Mouse (Mus musculus): ENCODE results near the gene Acer3.
"Not testable (repeated sequence)": the region's sequence is repeated elsewhere in the genome, so short reads cannot be mapped to it uniquely, and the experiment has no call there.

The Acer3 gene

DNA sequence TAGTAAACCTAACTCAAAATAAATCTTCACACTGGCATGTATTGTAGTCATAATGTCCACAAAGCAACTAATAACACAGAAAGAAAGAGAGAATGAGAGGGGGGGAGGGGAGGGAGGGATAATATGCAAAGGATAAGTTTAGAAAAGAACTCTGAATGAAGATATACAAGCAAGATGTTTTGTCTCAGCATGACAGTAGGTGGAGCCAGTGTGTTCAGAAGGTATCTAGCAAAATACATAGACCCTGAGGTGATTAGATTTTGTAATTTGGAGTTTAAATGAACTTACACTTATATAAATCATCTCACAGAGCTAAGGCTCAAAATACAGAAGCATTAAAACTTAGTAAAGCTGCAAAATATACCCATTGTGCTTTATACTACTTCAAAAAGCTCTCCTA is 44.7 kb downstream of the Acer3 start:
- DNase-seq (ENCODE audit: low spot score in 2 of 2) = no peak

DNA sequence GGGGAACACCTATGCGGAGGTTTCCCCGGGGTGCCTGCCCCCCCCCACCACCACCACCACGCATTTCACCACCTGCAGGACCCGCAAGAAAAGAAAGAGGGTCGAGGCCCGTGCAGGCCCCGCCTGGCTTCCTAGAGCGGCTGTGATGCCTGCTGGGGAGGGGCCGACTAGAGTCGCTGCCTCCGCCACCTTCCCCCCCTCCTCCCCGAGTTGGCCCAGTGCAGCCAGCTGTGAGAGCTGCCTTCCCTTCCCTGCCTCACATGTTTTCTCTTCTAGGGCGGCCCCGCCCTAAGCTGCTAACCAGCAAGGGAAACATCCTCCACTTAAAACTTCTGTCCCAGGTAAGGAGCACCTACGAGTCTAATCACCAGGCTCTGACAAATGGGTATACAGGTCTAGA is 52.8 kb downstream of the Acer3 start:
- DNase-seq (ENCODE audit: low spot score in 2 of 2) = not testable (repeated sequence)

DNA sequence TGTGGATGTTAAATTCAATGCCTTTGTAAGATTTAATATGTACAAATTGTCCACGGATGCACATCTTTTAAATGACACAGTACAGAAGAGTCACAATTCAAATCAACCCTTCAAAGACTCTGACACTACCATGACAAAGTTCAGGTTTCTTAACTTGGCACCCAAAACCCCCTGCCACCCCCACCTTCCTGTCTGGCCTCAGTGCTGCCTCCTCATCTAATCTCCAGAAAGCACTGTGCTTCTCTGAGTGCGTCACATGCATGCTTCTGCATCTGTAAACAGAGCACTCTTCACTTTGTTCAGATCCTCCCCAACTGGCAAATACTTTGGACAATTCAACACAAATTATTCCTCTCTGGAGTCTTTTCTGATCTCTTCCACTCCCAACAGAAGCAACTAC is 68.5 kb downstream of the Acer3 start:
- no peak for DNase-seq (ENCODE audit: low spot score in 2 of 2)

DNA sequence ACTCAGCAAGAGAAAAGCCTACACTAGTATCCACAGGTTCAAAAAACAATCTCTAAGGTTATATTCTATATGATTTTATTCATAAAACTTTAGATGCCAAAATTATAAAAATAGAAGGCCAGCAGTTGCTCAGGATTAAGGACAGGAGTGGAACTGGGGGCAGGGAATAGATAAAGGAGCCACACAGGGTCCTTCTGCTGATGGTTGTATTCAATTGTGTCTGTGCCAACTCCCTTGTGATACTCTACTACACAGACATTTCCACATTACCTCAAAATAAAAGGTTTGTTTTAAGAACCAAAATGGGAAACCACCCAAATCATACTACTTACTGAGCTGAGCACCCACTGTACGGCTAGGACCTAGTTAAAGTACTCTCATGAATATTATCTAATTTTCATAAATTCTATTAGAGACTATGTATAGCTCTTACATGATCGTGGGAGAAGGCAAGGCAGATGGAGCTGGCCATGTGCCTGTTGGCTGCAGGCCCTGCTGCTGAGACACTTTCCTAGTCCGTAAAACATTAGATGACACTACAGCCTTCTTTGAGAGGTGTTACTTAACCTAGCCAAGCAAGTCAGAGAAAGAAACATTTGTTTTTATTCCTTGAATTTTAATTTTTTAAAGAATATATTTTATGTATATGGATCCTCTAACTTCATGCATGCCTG is 84.2 kb downstream of the Acer3 start:
- DNase-seq (ENCODE audit: low spot score in 2 of 2) = no peak

DNA sequence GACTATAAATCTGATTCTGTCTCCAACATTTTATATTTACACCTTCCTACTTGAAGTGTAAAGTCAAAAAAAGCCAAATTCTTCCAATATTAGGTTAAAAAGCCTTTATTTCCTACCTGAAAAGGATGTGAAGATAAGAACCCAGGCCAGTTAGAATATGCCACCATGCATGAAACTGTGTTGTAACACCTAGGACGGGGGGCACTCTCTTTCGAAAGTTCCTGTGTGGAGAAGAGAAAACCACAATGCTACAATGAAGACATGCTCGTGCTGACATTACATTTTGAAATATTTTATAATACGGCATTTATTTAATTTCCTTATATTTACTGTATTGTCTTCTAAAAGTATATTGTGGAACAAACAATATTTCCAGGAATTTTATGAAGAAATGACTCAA is 97.2 kb downstream of the Acer3 start:
- DNase-seq (ENCODE audit: low spot score in 2 of 2) = no peak

DNA sequence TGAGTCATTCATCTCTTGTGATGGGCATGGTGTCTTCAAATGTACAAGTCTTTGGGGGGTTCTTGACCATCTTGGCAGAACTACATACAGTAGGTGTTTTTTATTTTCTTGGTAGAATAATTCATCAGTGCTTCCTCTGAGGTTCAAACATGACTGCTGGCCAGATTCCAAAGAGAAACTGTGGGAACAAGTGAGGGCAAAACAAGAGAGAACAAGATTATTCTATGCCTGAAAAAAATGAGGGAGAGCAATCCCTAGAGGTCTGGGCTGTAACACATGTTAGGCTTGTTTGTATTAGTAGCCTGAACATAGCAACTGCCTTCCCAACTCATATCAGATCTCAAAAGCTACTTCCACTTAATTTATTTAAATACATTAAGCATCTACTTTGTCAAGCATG is 104.3 kb downstream of the Acer3 start:
- DNase-seq (ENCODE audit: low spot score in 2 of 2) = no peak

DNA sequence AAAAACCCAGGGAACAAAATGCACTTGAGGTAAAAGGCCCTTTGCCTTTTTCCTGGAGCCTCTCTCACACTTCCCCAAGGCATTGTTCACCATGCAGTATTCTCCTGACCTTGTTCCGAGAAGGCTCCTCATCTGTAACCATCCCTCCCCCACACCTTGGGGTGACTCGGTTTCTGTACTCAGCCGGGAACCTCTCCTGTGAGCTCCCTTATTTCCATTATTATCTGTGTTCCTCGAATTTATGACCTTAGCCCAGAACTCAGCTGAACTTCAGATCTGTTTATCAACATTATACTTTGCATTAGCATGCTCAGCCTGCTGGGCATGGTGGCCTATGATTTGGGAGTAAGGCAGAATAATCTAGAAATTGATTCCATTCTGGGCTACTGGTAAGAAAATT is 118.1 kb downstream of the Acer3 start:
- no peak for DNase-seq (ENCODE audit: low spot score in 2 of 2)

DNA sequence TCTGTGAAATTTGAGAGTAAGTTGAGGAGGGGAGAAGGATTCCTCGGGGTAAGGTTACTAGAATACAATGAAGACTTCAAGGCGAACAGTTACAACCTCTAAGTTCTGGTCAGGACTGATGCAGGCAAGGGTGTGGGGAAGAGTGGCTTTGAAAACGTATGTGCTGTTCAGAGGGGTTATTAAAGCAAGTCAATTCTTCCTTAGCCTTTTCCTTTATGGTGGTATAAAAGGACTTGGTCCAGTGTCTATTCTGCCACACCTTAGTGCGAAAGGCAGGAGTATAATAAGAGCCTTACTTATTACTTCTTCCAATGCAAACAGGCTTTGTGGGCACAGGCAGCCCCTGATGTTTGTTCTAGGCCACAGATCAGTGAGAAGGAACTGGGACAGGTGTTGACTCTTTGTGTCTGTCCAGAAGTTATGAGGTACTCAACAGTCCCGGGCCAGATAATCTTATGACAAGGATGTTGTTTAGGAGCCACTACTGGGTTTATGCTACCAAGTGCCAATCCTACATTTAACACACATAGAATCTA is 119.4 kb downstream of the Acer3 start:
- DNase-seq (ENCODE audit: low spot score in 2 of 2) = no peak

DNA sequence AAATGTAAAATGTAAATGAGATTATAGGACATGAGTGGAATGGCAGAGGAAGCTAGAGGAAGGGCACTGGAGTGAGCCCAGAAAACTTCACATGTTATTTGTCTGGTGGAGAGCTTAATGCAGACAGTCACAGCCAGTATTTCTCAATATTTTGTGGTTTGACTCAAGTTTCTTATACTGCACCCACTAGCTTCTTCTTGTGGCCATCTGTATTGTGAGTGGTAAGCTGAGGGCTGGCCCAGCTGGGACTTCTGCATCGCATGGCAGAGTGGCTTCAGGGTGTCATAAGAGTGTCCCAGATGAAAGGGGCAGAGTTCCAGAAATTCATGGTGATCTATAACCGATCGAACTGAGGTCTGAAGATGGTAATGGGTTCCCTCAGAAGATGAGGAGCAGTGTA is 120.6 kb downstream of the Acer3 start:
- no peak for DNase-seq (ENCODE audit: low spot score in 2 of 2)

DNA sequence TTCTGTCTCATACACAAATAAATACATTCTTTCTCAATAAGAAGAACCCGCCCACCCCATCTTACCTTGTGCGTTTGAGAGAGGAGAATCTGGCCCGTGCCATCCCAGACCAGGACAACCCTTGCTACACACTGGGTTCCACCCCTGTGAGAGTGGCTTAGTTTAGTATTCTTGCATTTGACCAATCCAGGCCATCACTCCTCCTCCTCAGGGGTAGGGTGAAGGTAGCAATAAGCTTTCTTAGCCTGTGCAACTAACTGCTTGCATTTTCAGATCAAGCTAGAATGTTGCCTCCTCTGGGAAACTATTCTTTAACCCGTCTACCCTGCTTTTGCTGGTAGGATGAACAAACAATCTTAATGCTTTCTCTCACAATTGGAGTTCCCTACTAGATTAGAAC is 121.6 kb downstream of the Acer3 start, which contains the start of gene B3gnt6:
B3gnt6 (minus strand) TSS at position 101 of the 400 bp plus-strand sequence.
- no peak for DNase-seq (ENCODE audit: low spot score in 2 of 2)

DNA sequence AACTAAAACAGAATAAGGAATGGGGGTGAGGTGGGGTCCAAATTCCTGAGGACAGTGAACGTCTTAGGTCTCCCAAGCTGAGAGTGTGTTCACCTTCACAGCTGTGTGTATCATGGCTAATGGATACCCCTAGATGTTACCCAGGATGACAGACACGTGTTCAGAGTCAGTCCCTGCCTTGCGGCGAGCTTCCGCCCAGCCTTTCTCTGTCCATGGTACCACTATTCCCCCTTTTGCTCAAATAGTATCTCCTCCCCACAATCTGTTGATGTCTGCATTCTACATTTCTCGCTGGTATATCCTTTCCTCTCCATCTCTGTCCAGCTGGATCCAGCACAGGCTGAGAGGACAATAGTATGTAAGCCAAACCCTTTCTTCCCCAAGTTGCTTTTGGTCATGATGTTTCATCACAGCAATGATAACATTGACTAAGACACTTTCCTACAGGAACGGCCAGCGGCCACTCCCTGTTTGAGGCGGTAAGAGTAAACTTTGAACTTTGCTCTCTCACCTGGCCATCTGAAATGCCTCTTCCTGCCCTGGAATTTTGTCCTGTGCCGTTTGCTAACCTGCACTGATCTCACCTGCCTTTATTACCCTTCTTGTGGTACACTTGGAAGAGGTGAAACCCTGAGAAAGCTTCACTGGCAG is 125.7 kb downstream of the Acer3 start:
- no peak for DNase-seq (ENCODE audit: low spot score in 2 of 2)

DNA sequence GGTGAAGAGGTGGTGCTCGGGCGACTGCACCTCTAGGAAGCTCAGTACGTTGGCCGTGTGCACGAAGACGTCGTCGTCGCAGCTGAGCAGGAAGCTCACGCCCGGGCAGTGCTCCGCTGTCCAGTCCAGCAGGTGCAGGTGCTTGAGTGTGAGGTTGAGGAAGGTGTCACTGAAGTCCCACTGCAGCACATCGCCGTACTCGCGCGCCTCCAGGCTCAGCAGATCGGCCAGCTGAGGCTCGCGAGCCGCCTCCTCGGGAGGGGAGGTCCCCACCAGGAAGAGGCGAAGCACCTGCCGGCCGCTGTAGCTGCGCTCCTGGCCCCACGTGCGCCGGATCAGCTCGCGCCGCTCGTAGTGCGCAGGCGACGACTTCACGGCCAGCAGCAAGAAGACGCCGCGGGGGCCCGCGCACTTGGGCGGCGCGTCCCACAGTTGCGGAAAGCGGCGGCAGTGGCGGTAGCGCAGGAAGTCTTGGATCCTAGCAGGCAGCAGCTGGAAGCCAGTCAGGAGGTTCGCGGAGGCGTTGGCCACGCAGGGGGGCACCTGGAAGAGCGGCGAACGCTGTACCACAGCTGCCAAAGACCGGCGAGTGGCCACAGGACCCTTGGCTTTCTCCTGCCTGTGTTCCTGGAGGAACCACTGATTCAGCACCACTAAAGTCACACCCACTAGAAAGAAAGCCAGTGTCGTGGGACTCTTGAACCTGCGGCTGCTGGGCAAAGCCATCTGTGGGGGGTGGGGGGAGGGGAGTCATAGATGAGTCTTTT is 126.8 kb downstream of the Acer3 start:
- DNase-seq (ENCODE audit: low spot score in 2 of 2) = no peak

DNA sequence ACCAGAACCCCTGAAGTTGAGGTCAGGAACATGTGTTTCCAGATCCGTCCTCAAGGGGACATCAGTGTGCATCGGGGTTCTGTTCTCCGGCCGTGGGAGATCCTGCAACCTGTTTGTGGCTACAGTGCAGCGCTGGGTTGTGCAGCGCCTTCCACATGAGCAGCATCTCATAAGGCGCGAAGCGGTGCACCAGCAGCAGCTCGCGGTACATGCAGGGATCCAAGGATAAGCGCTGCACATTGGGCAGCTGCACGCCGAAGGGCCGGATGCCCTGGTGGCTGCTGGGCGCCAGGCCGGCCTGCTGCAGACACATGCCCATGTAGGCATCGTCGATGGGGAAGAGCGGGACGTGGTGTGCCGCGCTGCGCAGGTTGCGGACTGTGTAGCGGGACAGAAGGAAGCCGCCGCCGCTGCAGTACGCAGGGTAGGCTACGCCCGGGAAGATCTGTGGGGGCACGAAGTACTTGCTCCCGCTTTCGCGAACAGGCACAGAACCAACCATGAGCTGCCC is 127.4 kb downstream of the Acer3 start:
- DNase-seq (ENCODE audit: low spot score in 2 of 2) = no peak

DNA sequence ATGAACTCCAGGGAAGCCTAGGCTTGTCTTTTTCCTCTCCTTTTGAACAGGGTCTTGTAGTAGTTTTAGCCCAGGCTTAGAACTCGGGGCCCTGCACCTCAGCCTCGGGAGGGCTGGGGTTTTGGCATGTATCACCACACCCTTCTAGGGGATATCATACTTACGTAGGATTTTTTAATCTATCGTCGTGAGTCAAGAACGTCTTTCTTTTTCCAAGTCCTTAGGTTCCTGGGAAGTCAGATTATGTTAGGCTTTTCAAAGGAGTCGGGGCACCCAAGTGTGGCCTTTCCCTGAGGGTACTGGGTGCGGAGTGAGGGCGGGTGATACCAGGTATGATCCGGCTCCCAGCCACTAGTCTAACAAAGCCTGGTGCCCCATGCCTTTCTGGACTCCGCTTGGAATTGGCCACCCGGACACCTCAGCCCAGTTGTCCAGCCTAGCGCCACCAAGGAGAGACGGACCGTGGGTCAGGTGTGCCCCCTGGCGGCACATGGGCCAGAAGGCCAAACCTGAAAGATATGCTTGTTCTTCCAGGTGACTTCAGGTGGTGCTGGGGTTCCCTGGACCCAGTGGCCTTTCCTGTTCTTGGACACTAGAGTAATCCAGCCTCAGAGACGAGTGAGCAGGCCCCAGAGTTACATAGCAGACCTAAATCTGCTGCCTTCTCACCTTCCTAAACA is 129.3 kb downstream of the Acer3 start:
- no peak for DNase-seq (ENCODE audit: low spot score in 2 of 2)

DNA sequence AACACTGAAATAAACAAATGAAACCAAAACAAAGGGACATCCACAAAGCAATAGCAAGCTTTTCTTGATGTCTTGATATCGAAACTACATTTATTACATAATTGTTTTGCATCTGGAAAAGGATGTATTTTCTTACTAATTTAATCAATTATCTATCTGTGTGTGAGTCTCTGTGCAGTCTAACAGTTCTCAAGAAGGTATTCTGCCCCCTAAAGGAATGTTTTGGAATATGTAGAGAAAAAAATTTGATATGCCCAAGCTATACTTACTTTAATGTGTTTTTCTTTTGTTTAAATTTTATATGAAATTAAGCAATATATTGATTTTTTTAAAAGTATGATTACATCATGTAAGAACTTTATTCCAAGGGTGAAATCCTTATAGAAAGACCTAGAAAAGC is 130.4 kb downstream of the Acer3 start:
- no peak for DNase-seq (ENCODE audit: low spot score in 2 of 2)

DNA sequence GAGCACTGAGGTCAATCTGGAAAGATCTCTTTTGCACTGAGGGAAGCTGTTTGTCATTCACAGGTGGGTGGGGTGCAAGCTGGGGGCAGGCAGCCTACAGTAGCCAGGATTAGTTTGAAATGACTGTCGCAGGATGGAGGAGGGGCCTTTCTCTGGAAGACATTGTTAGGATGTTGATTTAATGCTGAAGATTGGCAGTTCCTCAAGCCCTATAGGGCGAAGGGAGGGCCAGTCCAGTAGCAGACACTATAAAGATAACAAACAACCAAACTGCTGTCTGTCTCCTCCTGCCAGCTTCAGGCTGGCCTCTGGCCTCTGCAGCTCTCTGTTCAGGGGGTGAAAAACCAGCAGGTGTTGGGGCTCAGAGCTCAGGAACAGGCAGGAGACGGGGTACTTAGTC is 131.3 kb downstream of the Acer3 start:
- DNase-seq (ENCODE audit: low spot score in 2 of 2) = no peak

DNA sequence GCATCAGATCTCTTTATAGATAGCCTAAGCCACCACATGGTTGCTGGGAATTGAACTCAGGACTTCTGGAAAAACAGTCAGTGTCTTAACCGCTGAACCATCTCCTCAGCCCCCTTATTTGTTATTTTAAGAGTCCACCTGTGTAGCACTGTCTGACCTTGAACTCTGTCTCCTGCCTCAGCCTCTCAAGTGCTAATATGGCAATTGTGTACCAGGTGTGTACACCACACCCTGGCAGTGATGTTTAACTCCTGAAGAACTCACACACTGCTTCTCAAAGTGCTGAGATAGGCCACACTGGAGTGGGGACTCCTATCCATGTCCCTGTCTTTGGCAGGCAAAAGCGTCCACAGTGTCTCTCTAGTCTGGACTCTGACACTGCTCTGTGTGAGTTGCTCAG is 132.3 kb downstream of the Acer3 start:
- DNase-seq (ENCODE audit: low spot score in 2 of 2) = no peak

DNA sequence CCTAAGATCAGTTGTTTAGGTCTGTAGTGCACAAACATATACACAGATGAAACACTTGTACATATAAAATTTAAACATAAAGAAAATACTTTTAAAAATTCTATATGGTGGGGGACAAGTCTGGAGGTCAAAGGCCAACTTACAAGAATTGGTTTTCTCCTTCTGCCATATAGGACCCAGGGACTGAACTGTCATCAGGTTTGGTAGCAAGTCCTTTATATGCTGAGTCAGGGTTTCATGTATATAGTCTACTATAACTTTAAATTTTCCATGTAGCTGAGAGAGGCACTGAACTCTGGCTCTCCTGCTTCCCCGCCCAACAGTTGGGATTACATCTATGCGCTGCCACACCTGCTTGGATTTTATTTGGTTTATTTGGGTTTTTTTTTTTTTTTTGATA is 132.8 kb downstream of the Acer3 start:
- DNase-seq (ENCODE audit: low spot score in 2 of 2) = no peak

DNA sequence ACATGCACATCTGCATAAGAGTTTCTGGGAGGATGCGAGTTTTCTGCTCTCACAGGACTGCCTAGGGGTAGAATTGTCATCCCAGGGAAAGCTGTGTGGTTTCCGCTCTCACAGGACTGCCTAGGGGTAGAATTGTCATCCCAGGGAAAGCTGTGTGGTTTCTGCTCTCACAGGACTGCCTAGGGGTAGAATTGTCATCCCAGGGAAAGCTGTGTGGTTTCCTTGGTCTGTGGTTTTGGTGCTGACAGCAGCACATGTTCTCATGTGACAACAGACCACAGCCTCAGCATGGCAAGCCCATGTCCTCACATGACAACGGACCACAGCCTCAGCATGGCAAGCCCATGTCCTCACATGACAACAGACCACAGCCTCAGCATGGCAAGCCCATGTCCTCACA is 133.7 kb downstream of the Acer3 start:
- not testable (repeated sequence) for DNase-seq (ENCODE audit: low spot score in 2 of 2)

DNA sequence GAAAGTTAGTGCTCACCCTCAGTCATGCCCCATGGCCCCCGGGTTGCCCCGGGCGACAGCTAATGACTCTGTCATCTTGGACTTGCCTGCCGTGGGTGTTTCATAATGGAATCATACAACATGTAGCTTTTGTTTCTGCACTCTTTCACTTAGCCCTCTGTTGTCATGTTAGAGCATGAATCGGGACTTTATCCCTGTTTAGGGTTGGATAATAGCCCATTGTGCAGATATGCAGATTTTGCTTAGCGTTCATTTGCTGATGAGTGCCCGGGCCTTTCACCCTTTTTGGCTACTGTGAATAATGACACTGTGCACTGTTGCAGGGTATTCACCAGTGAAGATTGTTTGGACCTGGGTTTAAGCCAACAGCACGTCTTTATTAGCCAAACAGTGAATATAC is 134.4 kb downstream of the Acer3 start:
- DNase-seq (ENCODE audit: low spot score in 2 of 2) = no peak

DNA sequence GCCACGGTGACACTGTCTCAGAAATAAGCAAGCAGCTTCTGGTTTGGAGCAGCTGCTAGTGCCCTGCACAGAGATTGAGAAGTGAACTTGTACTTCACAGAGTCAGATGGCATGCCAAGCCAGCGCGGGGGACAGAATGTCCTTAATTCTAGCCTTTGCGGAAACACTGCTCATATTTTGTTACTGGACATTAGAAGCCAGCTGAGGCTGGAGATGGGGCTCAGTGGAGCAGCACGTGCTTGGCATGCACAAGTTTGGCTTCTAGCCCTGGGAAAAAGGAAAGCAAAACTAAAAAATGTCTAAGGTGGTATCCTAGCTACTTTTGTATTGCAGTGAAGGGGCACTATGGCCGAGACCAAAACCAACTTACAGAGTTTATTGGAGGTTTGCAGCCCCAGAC is 135.7 kb downstream of the Acer3 start:
- DNase-seq (ENCODE audit: low spot score in 2 of 2) = no peak
